Mouse (Mus musculus) lung, embryonic 14.5 days (tissue): ENCODE data around the gene Pabpc1l. TPM values are rescaled to one million over a fixed set of nuclear protein-coding genes. Genes with fewer than 3 reads are reported as not detected.

Experiments used
- ATAC-seq: fragments of 200-750 bp; cut with Nextera tagmentation; 2 replicates; pipeline ENCODE4 v1.8.0; 2017; ENCODE audit warnings: mild to moderate bottlenecking, moderate TSS enrichment, moderate library complexity; ENCODE audit not compliant: insufficient read depth
- DNase-seq: peaks from one replicate; pipeline ENCODE4 v3.0.0-alpha.2; 2015
- H3K27ac ChIP-seq: fragments of 300-500 bp; sonication (generic); 2 replicates; pipeline ENCODE4 v1.5.1; 2014; ENCODE audit warnings: low read depth, mild to moderate bottlenecking, moderate library complexity
- H3K27me3 ChIP-seq: fragments of 300-500 bp; sonication (generic); 2 replicates; pipeline ENCODE4 v1.6.1; 2014; ENCODE audit warnings: low read length, control low read depth; ENCODE audit not compliant: insufficient read depth
- H3K36me3 ChIP-seq: fragments of 300-500 bp; sonication (generic); 2 replicates; pipeline ENCODE4 v1.6.1; 2014; ENCODE audit warnings: control low read depth; ENCODE audit not compliant: insufficient read depth
- H3K4me1 ChIP-seq: fragments of 300-500 bp; sonication (generic); 2 replicates; pipeline ENCODE4 v1.6.1; 2014; ENCODE audit warnings: antibody characterized with exemption, control low read depth; ENCODE audit not compliant: insufficient read depth
- H3K4me2 ChIP-seq: fragments of 300-500 bp; sonication (generic); 2 replicates; pipeline ENCODE4 v1.6.1; 2014; ENCODE audit warnings: mild to moderate bottlenecking
- H3K4me3 ChIP-seq: fragments of 300-500 bp; sonication (generic); 2 replicates; pipeline ENCODE4 v1.5.1; 2014; ENCODE audit warnings: low read depth, low read length
- H3K9ac ChIP-seq: fragments of 300-500 bp; sonication (generic); 2 replicates; pipeline ENCODE4 v1.6.1; 2014
- H3K9me3 ChIP-seq: fragments of 300-500 bp; sonication (generic); 2 replicates; pipeline ENCODE4 v1.6.1; 2016; ENCODE audit warnings: low read depth, low read length, control low read depth
- CTCF ChIP-seq: IDR thresholded peaks from 2 replicates; pipeline ENCODE4 v1.5.1; 2016; ENCODE audit warnings: antibody characterized with exemption, low read depth
- WGBS: fragments of 180-500 bp; shearing (Covaris S2); extraction: QIAGEN DNeasy Blood & Tissue Kit; methylation state at CpG from one replicate; pipeline ENCODE4 v1.1.7; 2014; 5-methylcytosine and 5-hydroxymethylcytosine counted together
- polyA plus RNA-seq: library from polyadenylated mRNA; unstranded; fragments of >200 nt; fragmentation: Nextera tagmentation; extraction: Ambion mirVana; gene quantifications from 2 replicates; pipeline ENCODE4 v1.2.1, GENCODE M21; 2014

The Pabpc1l gene
- polyA plus RNA-seq, 1 experiment from 2014 or later = 1.1 TPM

DNA sequence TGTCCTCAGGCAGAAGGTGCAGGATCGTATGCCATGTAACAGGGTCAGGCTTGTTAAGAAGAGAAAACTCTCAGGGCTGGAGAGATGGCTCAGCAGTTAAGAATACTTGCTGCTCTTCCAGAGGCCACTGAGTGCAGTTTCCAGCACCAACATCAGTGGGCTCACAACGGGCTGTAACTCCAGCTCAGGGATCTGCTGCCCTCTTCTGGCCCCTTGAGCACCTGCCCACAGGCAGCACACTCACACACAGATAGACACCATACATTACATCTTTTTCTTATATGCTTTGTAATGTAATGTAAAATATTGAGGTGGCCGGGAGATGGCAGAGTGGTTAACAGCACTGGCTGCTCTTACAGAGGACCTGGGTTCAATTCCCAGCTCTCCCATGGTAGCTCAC lies 7.7 kb downstream of the Pabpc1l start:
- WGBS = 93% methylated on average over 3 of the region's 3 CpGs
- Histone ChIP-seq H3K4me3 (no peak overlapping the region), H3K27me3 (no peaks in the 10 kb centered on the region), H3K36me3 (no peaks in the 10 kb centered on the region), H3K4me2 (no peak overlapping the region), H3K27ac (no peak overlapping the region), H3K9me3 (no peaks in the 10 kb centered on the region), H3K9ac (no peak overlapping the region), H3K4me1 (no peaks in the 10 kb centered on the region)
- ATAC-seq (no peak), DNase-seq (no peak)
- no peak for TF ChIP-seq CTCF

DNA sequence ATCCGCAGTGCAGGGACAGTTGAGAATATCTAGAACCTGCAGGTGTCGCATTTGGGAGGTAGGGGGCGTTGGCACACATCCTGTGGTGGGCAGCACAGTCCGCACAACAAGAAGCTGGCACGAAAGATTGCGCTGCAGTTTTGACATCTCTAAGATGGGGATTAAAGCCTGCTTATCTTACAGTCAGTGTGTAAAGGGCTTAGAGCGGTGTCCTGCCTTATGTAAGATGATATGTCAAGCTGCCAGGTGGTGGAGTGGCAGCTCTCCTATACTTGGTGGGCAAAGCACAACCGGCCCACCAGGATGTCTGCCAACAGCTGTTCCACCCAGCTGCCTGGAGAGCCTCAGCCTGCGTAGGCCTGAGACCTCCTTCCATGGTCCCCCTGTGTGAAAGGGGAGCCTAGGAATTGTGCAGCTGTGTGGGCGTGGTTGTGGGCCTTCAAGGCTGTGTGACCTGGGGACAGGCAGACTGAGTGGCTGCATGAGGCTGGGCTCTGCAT lies 11.3 kb downstream of the Pabpc1l start:
- H3K9me3 ChIP-seq = no peaks in the 10 kb centered on the region
- H3K27ac ChIP-seq = no peak overlapping the region
- peak; percentile 33 for TF ChIP-seq CTCF
- no peaks in the 10 kb centered on the region for H3K4me1 ChIP-seq
- H3K9ac ChIP-seq = no peak overlapping the region
- H3K27me3 ChIP-seq = no peaks in the 10 kb centered on the region
- DNase-seq (peak; percentile 26), ATAC-seq (no peak)
- WGBS = 46% methylated on average over 10 of the region's 10 CpGs
- no peak overlapping the region for H3K4me3 ChIP-seq
- no peak overlapping the region for H3K4me2 ChIP-seq
- H3K36me3 ChIP-seq = no peaks in the 10 kb centered on the region

DNA sequence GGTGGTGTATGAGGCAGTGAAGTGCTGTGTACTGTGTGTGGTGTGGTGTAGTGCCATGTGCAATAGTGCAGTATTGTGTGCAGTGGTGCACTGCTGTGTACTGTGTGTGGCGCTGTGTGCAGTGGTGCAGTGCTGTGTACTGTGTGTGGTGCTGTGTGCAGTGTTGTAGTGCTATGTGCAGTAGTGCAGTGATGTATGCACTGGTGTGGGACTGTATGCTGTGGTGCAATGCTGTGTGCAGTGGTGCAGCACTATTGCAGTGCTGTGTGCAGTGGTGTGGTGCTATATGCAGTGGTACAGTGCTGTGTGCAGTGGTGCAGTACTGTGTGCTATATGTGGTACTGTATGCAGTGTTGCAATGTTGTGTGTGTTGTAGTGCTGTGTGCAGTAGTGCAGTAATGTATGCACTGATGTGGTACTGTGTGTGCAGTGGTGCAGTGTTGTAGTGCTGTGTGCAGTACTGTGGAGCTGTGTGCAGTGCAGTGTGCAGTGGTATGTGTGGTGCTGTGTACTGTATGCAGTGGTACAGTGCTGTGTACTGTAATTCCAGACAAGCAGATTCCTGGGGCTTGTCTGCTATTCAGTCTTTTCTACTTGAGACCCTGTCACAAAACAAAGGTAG lies 13.3 kb downstream of the Pabpc1l start:
- 100% methylated on average over 1 of the region's 1 CpGs for WGBS
- no peak for TF ChIP-seq CTCF
- no peaks in the 10 kb centered on the region for H3K4me1 ChIP-seq
- no peak overlapping the region for H3K4me2 ChIP-seq
- no peaks in the 10 kb centered on the region for H3K27me3 ChIP-seq
- H3K9ac ChIP-seq = no peak overlapping the region
- ATAC-seq (no peak; the same call in 1 of the 2 replicates), DNase-seq (no peak)
- no peaks in the 10 kb centered on the region for H3K36me3 ChIP-seq
- H3K27ac ChIP-seq = no peak overlapping the region
- H3K4me3 ChIP-seq = no peak overlapping the region
- no peaks in the 10 kb centered on the region for H3K9me3 ChIP-seq

DNA sequence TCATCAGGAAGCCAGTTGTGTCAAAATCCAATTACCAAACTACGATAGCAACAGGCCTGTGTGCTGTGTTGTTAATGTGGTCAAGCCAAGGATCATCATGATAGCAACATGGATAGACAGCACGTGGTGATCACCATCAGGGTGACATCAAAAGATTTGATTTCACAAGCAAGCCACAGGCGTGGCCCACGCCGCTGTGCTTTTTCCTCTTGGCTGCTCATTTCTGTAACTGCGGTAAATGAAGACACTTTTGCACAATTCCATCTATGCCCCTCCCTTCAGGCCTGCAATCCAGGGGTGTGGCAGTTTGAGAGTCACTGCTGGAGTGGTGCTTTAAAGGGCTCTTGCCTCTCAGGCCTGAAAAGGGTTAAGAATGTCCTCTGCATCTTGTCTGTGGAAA lies 15.7 kb downstream of the Pabpc1l start:
- H3K4me1 ChIP-seq = no peaks in the 10 kb centered on the region
- H3K9ac ChIP-seq = no peak overlapping the region
- H3K4me2 ChIP-seq = no peak overlapping the region
- DNase-seq (no peak), ATAC-seq (no peak)
- H3K27ac ChIP-seq = no peak overlapping the region
- H3K9me3 ChIP-seq = no peaks in the 10 kb centered on the region
- H3K27me3 ChIP-seq = no peaks in the 10 kb centered on the region
- WGBS = 78% methylated on average over 6 of the region's 6 CpGs
- no peak for TF ChIP-seq CTCF
- no peak overlapping the region for H3K4me3 ChIP-seq
- no peaks in the 10 kb centered on the region for H3K36me3 ChIP-seq

DNA sequence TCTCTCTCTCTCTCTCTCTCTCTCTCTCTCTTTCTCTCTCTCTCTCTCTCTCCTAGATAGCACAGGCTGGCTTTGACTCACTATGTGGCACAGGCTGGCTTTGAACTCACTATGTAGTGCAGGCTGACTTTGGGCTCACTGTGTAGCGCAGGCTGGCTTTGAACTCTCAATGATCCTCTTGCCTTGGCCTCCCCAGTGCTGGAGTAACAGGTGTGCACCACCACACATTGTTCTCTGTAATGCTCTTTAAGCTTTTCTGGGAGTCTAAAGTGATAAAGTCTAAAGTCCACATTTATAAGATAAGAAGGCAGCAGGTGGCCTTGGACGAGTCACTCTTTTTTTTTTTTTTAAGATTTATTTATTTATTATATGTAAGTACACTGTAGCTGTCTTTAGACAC lies 16.3 kb downstream of the Pabpc1l start:
- H3K9me3 ChIP-seq = no peaks in the 10 kb centered on the region
- TF ChIP-seq CTCF = no peak
- DNase-seq (no peak), ATAC-seq (no peak)
- H3K36me3 ChIP-seq = no peaks in the 10 kb centered on the region
- 63% methylated on average over 2 of the region's 2 CpGs for WGBS
- no peaks in the 10 kb centered on the region for H3K4me1 ChIP-seq
- H3K4me2 ChIP-seq = no peak overlapping the region
- H3K27me3 ChIP-seq = no peaks in the 10 kb centered on the region
- no peak overlapping the region for H3K4me3 ChIP-seq
- H3K9ac ChIP-seq = no peak overlapping the region
- H3K27ac ChIP-seq = no peak overlapping the region

- peak; percentile 37 for DNase-seq
- no peak for TF ChIP-seq CTCF
- WGBS = 6% methylated on average over 13 of the region's 16 CpGs
- Histone ChIP-seq H3K4me2 (peak overlapping the region; percentile 57), H3K4me3 (peak overlapping the region; percentile 12; the same call in 1 of the 2 replicates), H3K27ac (no peak overlapping the region), H3K36me3 (peaks cover 11% of the 10 kb centered on the region; the same call in 1 of the 2 replicates), H3K9me3 (no peaks in the 10 kb centered on the region), H3K9ac (no peak overlapping the region), H3K4me1 (no peaks in the 10 kb centered on the region), H3K27me3 (no peaks in the 10 kb centered on the region)
- peak; percentile 65 for ATAC-seq
Observed at GRCm38 (mm10) chr2:164047197-164047690, 22.0 kb downstream of the Pabpc1l start.

- H3K27me3 ChIP-seq = no peaks in the 10 kb centered on the region
- no peak overlapping the region for H3K4me3 ChIP-seq
- 81% methylated on average over 8 of the region's 8 CpGs for WGBS
- no peak for TF ChIP-seq CTCF
- peaks cover 67% of the 10 kb centered on the region for H3K36me3 ChIP-seq
- no peak overlapping the region for H3K9ac ChIP-seq
- H3K27ac ChIP-seq = no peak overlapping the region
- DNase-seq (no peak), ATAC-seq (no peak)
- H3K4me2 ChIP-seq = no peak overlapping the region
- no peaks in the 10 kb centered on the region for H3K4me1 ChIP-seq
- H3K9me3 ChIP-seq = no peaks in the 10 kb centered on the region
Observed at GRCm38 (mm10) chr2:164053767-164054166, 28.5 kb downstream of the Pabpc1l start.
